Mouse (Mus musculus): Measurements from ENCODE around the gene Dock8. TPM values are rescaled to one million over a fixed set of nuclear protein-coding genes. Genes with fewer than 3 reads are reported as not detected.

Gene Dock8
- polyA plus RNA-seq (2012; rRNA removed), result 6.3 and 6.8 TPM in 2 replicates

DNA sequence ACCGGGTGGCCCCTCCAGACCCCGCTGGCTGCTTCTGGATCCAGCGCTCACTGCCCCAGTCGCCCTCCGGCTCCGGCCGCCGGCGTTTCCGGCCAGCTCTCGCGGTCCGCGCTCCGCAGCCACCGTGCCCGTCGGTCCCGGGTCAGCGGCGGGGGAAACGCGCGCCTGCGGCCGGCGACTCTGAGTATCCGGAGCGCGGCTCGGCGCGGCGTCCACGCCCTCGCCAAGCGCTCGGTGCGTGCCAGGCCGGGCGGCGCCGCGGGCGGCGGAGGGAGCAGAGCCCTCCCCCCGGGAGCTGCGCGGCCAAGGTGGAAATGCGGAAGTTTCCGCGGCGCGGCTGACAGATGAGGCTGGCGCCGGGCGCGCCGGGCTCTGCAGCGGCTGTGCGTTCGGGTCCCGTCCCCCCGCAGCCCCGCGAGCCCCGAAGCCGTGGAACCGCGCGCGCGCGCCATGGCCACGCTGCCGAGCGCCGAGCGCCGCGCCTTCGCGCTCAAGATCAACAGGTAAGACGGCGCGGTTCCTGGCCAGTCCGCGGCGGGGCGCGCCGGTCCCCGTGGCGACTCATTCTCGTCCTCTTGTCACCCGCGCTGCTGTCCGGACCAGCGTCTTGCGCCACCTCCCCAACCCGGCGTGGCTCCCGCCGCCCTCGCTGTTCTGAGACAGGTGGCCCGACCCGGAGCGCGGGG lies at the start of gene Dock8:
TSS of gene Dock8 (plus strand) at position 334 of the 686 bp plus-strand sequence.

DNA sequence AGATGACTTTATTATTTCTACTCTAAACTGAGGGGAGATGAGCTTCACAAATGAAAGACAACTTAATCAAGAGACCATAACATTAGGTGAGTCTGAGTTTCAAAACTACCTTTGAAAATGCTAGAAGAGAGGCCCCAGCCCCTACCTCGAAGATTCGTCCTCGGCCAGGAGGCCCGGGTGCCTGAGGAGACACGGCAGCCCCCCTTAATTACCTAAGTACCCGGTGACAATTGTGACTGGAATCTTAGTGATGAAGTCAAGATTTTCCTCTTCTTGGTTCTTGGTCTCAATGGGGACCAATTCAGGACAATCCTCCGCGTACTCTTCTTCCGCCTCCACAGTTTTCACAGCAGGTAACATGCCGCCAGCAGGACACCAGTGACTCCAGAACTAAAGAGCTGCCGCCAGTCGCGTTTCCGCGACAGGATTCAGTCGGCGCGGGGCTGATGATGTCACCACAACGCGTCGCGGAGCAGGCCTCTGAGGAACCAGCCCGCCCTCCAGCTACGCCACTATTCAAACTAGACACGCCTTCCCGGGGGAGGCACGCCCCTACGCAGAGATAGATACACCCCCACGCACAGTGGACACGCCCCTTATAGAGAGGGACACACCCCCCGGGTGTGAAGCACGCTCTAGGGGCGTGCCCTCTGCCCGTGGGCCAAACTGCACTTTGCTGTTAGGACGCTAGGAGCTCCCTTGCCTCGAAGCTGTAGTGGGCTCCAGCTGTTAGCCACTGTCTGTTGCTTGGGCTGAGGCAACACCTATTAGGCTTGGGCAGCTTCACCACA lies 38.0 kb upstream of the Dock8 start, which contains the start of gene Cbwd1:
TSS of gene Cbwd1 (minus strand) at position 439 of the 791 bp plus-strand sequence.

DNA sequence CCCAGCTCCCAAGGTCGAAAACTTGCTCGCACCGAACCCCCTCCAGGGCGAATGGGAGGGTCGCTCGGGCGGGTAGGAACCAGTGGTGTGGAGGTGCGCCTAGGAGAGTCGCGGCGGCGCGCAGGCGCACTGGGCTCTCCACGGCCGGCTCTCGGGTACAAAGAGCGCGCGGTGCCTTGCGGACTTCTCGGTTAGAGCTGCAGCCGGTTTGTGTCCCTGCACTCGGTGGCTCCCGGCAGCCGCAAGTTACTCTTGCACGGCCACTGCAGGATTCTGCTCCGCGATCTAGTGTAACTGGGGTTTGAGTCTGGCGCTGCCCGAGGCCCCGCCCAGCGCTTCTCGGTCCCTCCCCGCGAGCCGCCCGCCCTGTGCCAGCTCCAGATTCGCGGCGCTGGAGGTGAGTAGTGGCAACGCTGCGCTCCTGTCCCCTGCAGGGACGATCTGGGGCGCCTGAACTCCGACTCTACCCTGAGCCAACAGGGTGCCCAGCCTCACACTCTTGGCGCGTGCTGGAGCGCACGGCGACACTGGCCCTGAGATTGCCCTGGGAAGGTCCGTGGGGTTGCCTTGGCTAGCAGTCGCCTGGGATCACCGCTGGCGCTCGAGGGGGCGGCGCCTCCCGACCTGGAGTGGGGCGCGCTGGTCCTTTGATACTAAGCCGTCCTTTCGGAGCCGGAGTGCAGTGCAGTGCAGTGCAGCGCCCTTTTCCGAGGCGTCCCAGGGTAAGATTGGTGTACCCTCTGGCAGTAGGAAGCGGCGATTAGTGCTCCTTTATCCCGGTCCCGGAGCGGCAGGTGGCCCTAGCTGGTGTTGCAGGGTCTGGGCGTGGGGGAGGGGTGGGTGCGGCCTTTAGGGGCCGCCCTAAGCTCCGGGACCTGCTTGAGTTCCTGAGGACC lies 237.5 kb downstream of the Dock8 start, which contains the start of gene Kank1:
TSS of gene Kank1 (plus strand) at position 380 of the 896 bp plus-strand sequence.

Other genes starting within 250 kb of the Dock8 start
- 58.2 and 61.5 TPM in 2 replicates for gene Pgm5, start 137.7 kb upstream of the Dock8 start, polyA plus RNA-seq (2012; rRNA removed)
- 12.4 and 14.4 TPM in 2 replicates for gene Gm10053, start 123.8 kb upstream of the Dock8 start, polyA plus RNA-seq (2012; rRNA removed)
- not detected in 2 replicates for gene Foxd4, start 98.3 kb upstream of the Dock8 start, polyA plus RNA-seq (2012; rRNA removed)
- gene Cbwd1, start 37.9 kb upstream of the Dock8 start, polyA plus RNA-seq (2012; rRNA removed), result 0.51 and 0.90 TPM in 2 replicates
- gene Kank1, start 237.4 kb downstream of the Dock8 start, polyA plus RNA-seq (2012; rRNA removed), result 25.9 and 29.6 TPM in 2 replicates

Measured in colon, adult 2 months (tissue).